Mouse (Mus musculus) splenic B cell, adult 2 months (primary cell): ENCODE data around the gene Zranb3.

Source experiments
- DNase-seq: peaks from one replicate; pipeline ENCODE4 v3.0.0-alpha.2; 2011; ENCODE audit warnings: low read depth, low spot score
- H3K27me3 ChIP-seq: 2 replicates; pipeline ENCODE4 v1.6.1; 2012; ENCODE audit warnings: mild to moderate bottlenecking, low read length, moderate library complexity, mixed read lengths; ENCODE audit not compliant: control insufficient read depth, poor library complexity, insufficient read depth, severe bottlenecking
- H3K36me3 ChIP-seq: 2 replicates; pipeline ENCODE4 v1.6.1; 2012; ENCODE audit warnings: mild to moderate bottlenecking, low read length, moderate library complexity, mixed read lengths; ENCODE audit not compliant: control insufficient read depth, poor library complexity, insufficient read depth, severe bottlenecking

Zranb3 gene

GRCm38 (mm10) chr1:127904774-127905385 is 198.0 kb downstream of the Zranb3 start:
- DNase-seq, result no peak
- peaks cover 10% of the 10 kb centered on the region; the same call in 1 of the 2 replicates for H3K36me3 ChIP-seq
- no peaks in the 10 kb centered on the region for H3K27me3 ChIP-seq
